ENCODE assay signal across 11 mouse cellular contexts in genomic region chr6:125156903-125157614, GRCm38 (mm10). TPM values are rescaled to one million over a fixed set of nuclear protein-coding genes. Genes with fewer than 3 reads are reported as not detected.
DNase-seq lines count a peak whose midpoint lies in the region; ATAC-seq and TF ChIP-seq lines count a peak whose summit lies in the region.
"Had no signal": no experiment of that assay in that cellular context is flagged by ENCODE, and none has a peak within 500 bp of the region (broad histone marks: within the 10 kb centered on the region; RNA-seq: fewer than 3 reads in every experiment).

No protein-coding gene starts in this region.

- DNase-seq in cerebellum, adult 2 months, result no peak
- DNase-seq in cerebellum, adult 11 months, result no peak
- no peak for DNase-seq in liver, embryonic 11.5 days (ENCODE audit: low spot score)
- DNase-seq in retina, embryonic 14.5 days (ENCODE audit: low spot score), result peak; percentile 93
- DNase-seq in left cerebral cortex, adult 8-10 months (ENCODE audit: low spot score in 2 of 2), result no peak
- DNase-seq in stomach, postnatal 0 days (ENCODE audit: low spot score), result no peak
- DNase-seq: lung, adult 18-20 months had no signal

- H3K9ac ChIP-seq in liver, embryonic 16.5 days (ENCODE audit: low read depth, low read length), result no peak overlapping the region
- H3K9ac ChIP-seq in liver, embryonic 11.5 days (ENCODE audit: low read depth, low read length), result no peak overlapping the region
- peak overlapping the region; percentile 24; the same call in 1 of the 2 replicates for H3K9ac ChIP-seq in kidney, embryonic 16.5 days (replicated peaks; ENCODE audit: low read length)
- no peak overlapping the region for H3K9ac ChIP-seq in stomach, postnatal 0 days (ENCODE audit: low read length)

- H3K27ac ChIP-seq in cerebellum, adult 2 months (ENCODE audit: insufficient read depth, low read length), result no peak overlapping the region
- peak overlapping the region; percentile 49 for H3K27ac ChIP-seq in liver, embryonic 16.5 days (ENCODE audit: low read length)
- H3K27ac ChIP-seq in liver, embryonic 11.5 days (ENCODE audit: low read depth, low read length), result no peak overlapping the region
- peak overlapping the region; percentile 61; the same call in 1 of the 2 replicates for H3K27ac ChIP-seq in kidney, embryonic 16.5 days (ENCODE audit: low read length)
- no peak overlapping the region for H3K27ac ChIP-seq in stomach, postnatal 0 days (replicated peaks)
- H3K27ac ChIP-seq: heart, embryonic 10.5 days had no signal

- H3K4me2 ChIP-seq in liver, embryonic 16.5 days (ENCODE audit: low read depth, low read length), result no peak overlapping the region
- H3K4me2 ChIP-seq in liver, embryonic 11.5 days, result no peak overlapping the region
- H3K4me2 ChIP-seq in kidney, embryonic 16.5 days (replicated peaks; ENCODE audit: low read depth, low read length), result no peak overlapping the region
- H3K4me2 ChIP-seq in stomach, postnatal 0 days (replicated peaks; ENCODE audit: low read depth), result no peak overlapping the region

- no peaks in the 10 kb centered on the region for H3K27me3 ChIP-seq in cerebellum, adult 2 months (ENCODE audit: control insufficient read depth, insufficient read depth, low read length)
- H3K27me3 ChIP-seq in liver, embryonic 16.5 days (ENCODE audit: control insufficient read depth, insufficient read depth, low read depth, low read length), result no peaks in the 10 kb centered on the region
- no peaks in the 10 kb centered on the region for H3K27me3 ChIP-seq in liver, embryonic 11.5 days (replicated peaks; ENCODE audit: control insufficient read depth, insufficient read depth, low read length)
- H3K27me3 ChIP-seq in kidney, embryonic 16.5 days (ENCODE audit: insufficient read depth, low read length), result no peaks in the 10 kb centered on the region
- no peaks in the 10 kb centered on the region for H3K27me3 ChIP-seq in stomach, postnatal 0 days (ENCODE audit: control insufficient read depth, insufficient read depth, low read length)

- peaks cover 3% of the 10 kb centered on the region; the same call in 1 of the 2 replicates for H3K36me3 ChIP-seq in liver, embryonic 16.5 days (ENCODE audit: control insufficient read depth, insufficient read depth)
- H3K36me3 ChIP-seq in liver, embryonic 11.5 days (ENCODE audit: control insufficient read depth, insufficient read depth, low read length), result peaks cover 25% of the 10 kb centered on the region
- H3K36me3 ChIP-seq in kidney, embryonic 16.5 days (ENCODE audit: insufficient read depth, low read length), result peaks cover 32% of the 10 kb centered on the region
- peaks cover 7% of the 10 kb centered on the region for H3K36me3 ChIP-seq in stomach, postnatal 0 days (ENCODE audit: control insufficient read depth, insufficient read depth, low read length)

- peak; percentile 11; the same call in 1 of the 2 replicates for ATAC-seq in liver, embryonic 16.5 days (ENCODE audit: low read depth)
- no peak for ATAC-seq in liver, embryonic 11.5 days (replicated peaks; ENCODE audit: low FRiP score)
- ATAC-seq in kidney, embryonic 16.5 days (ENCODE audit: low FRiP score, low TSS enrichment), result no peak; the same call in 1 of the 2 replicates
- no peak for ATAC-seq in stomach, postnatal 0 days (ENCODE audit: low FRiP score, low TSS enrichment)

- 23% methylated on average over 7 of the region's 7 CpGs for WGBS in cerebellum, adult 2 months
- 69% methylated on average over 7 of the region's 7 CpGs for WGBS in liver, embryonic 16.5 days (ENCODE audit: insufficient replicate concordance)
- WGBS in liver, embryonic 11.5 days, result 72% methylated on average over 7 of the region's 7 CpGs
- 34% methylated on average over 7 of the region's 7 CpGs for WGBS in kidney, embryonic 16.5 days
- 60% methylated on average over 7 of the region's 7 CpGs for WGBS in stomach, postnatal 0 days

- H3K4me1 ChIP-seq in cerebellum, adult 2 months (ENCODE audit: control insufficient read depth, insufficient read depth, low read length), result peaks cover 11% of the 10 kb centered on the region
- H3K4me1 ChIP-seq in liver, embryonic 16.5 days (ENCODE audit: control insufficient read depth, low read depth, low read length), result peaks cover 44% of the 10 kb centered on the region
- peaks cover 38% of the 10 kb centered on the region for H3K4me1 ChIP-seq in liver, embryonic 11.5 days (replicated peaks; ENCODE audit: control insufficient read depth, insufficient read depth, low read length)
- peaks cover 27% of the 10 kb centered on the region for H3K4me1 ChIP-seq in kidney, embryonic 16.5 days (ENCODE audit: insufficient read depth, low read length)
- no peaks in the 10 kb centered on the region for H3K4me1 ChIP-seq in stomach, postnatal 0 days (replicated peaks; ENCODE audit: control insufficient read depth, insufficient read depth)

- no peak for TF ChIP-seq CTCF in cerebellum, adult 2 months (IDR thresholded peaks at IDR 0.05; ENCODE audit: borderline replicate concordance, insufficient read depth, low read depth, low read length)
- TF ChIP-seq CTCF in stomach, postnatal 0 days (IDR thresholded peaks at IDR 0.05; ENCODE audit: low read depth), result no peak

- no peak for TF ChIP-seq EP300 in stomach, postnatal 0 days (optimal IDR thresholded peaks at IDR 0.05)

- H3K9me3 ChIP-seq in liver, embryonic 16.5 days (replicated peaks; ENCODE audit: control insufficient read depth, low read length), result no peaks in the 10 kb centered on the region
- no peaks in the 10 kb centered on the region for H3K9me3 ChIP-seq in liver, embryonic 11.5 days (ENCODE audit: control insufficient read depth, low read length)
- H3K9me3 ChIP-seq in kidney, embryonic 16.5 days (ENCODE audit: low read length), result no peaks in the 10 kb centered on the region
- no peaks in the 10 kb centered on the region for H3K9me3 ChIP-seq in stomach, postnatal 0 days (ENCODE audit: control insufficient read depth, low read length)
- H3K9me3 ChIP-seq: heart, embryonic 10.5 days had no signal

- peak; percentile 3; the same call in 1 of the 2 replicates for TF ChIP-seq POLR2A in cerebellum, adult 2 months (IDR thresholded peaks at IDR 0.05; ENCODE audit: borderline replicate concordance, insufficient read depth, low read length)

- H3K4me3 ChIP-seq in cerebellum, adult 2 months (replicated peaks; ENCODE audit: insufficient read depth, low read depth, low read length), result no peak overlapping the region
- no peak overlapping the region for H3K4me3 ChIP-seq in liver, embryonic 16.5 days (ENCODE audit: low read depth, low read length)
- no peak overlapping the region for H3K4me3 ChIP-seq in liver, embryonic 11.5 days (ENCODE audit: low read depth, low read length)
- no peak overlapping the region for H3K4me3 ChIP-seq in kidney, embryonic 16.5 days (ENCODE audit: low read length)
- no peak overlapping the region for H3K4me3 ChIP-seq in stomach, postnatal 0 days (ENCODE audit: low read depth, low read length)
- H3K4me3 ChIP-seq: erythroblast, embryonic 14.5 days; heart, embryonic 10.5 days had no signal

RNA-seq across cellular contexts. Expression of gene Gapdh, which starts 9.2 kb away (rescaled TPM):
- polyA plus RNA-seq in cerebellum, adult 2 months (2012; rRNA removed), result 5,061 and 5,782 TPM in 2 replicates
- 1,120 and 1,202 TPM in 2 replicates for polyA plus RNA-seq in liver, embryonic 16.5 days (2015; fragmentation: Nextera tagmentation; extraction: Ambion mirVana)
- 2,450 and 2,526 TPM in 2 replicates for polyA plus RNA-seq in liver, embryonic 11.5 days (2014; fragmentation: Nextera tagmentation; extraction: Ambion mirVana)
- polyA plus RNA-seq in kidney, embryonic 16.5 days (2015; fragmentation: Nextera tagmentation; extraction: Ambion mirVana), result 2,036 and 2,102 TPM in 2 replicates
- 1,000 to 10,000 TPM; 2,585 to 3,221 (median 2,921) TPM for total RNA-seq in left cerebral cortex, adult 8-10 months (2022)
- polyA plus RNA-seq in stomach, postnatal 0 days (2015; fragmentation: Nextera tagmentation; extraction: Ambion mirVana), result 920 and 1,103 TPM in 2 replicates

RNA-seq across cellular contexts. Expression of gene Iffo1, which starts 12.0 kb away (rescaled TPM):
- polyA plus RNA-seq in cerebellum, adult 2 months (2012; rRNA removed), result 95.4 and 96.0 TPM in 2 replicates
- polyA plus RNA-seq in liver, embryonic 16.5 days (2015; fragmentation: Nextera tagmentation; extraction: Ambion mirVana), result 3.0 and 4.2 TPM in 2 replicates
- 7.7 and 9.9 TPM in 2 replicates for polyA plus RNA-seq in liver, embryonic 11.5 days (2014; fragmentation: Nextera tagmentation; extraction: Ambion mirVana)
- 7.9 and 8.7 TPM in 2 replicates for polyA plus RNA-seq in kidney, embryonic 16.5 days (2015; fragmentation: Nextera tagmentation; extraction: Ambion mirVana)
- 10 to 100 TPM; 62.0 to 68.5 (median 66.4) TPM for total RNA-seq in left cerebral cortex, adult 8-10 months (2022)
- polyA plus RNA-seq in stomach, postnatal 0 days (2015; fragmentation: Nextera tagmentation; extraction: Ambion mirVana), result 4.4 and 5.7 TPM in 2 replicates

RNA-seq across cellular contexts. Expression of gene Nop2, which starts 25.4 kb away (rescaled TPM):
- polyA plus RNA-seq in cerebellum, adult 2 months (2012; rRNA removed), result 24.5 and 24.9 TPM in 2 replicates
- 25.2 and 25.3 TPM in 2 replicates for polyA plus RNA-seq in liver, embryonic 16.5 days (2015; fragmentation: Nextera tagmentation; extraction: Ambion mirVana)
- 114 and 125 TPM in 2 replicates for polyA plus RNA-seq in liver, embryonic 11.5 days (2014; fragmentation: Nextera tagmentation; extraction: Ambion mirVana)
- polyA plus RNA-seq in kidney, embryonic 16.5 days (2015; fragmentation: Nextera tagmentation; extraction: Ambion mirVana), result 68.6 and 69.3 TPM in 2 replicates
- total RNA-seq in left cerebral cortex, adult 8-10 months (2022), result 10 to 100 TPM; 25.4 to 28.2 (median 27.2) TPM
- 25.0 and 26.6 TPM in 2 replicates for polyA plus RNA-seq in stomach, postnatal 0 days (2015; fragmentation: Nextera tagmentation; extraction: Ambion mirVana)

RNA-seq across cellular contexts. Expression of gene Ncapd2, which starts 34.4 kb away (rescaled TPM):
- 80.8 and 85.4 TPM in 2 replicates for polyA plus RNA-seq in cerebellum, adult 2 months (2012; rRNA removed)
- polyA plus RNA-seq in liver, embryonic 16.5 days (2015; fragmentation: Nextera tagmentation; extraction: Ambion mirVana), result 96.1 and 98.1 TPM in 2 replicates
- 150 and 158 TPM in 2 replicates for polyA plus RNA-seq in liver, embryonic 11.5 days (2014; fragmentation: Nextera tagmentation; extraction: Ambion mirVana)
- polyA plus RNA-seq in kidney, embryonic 16.5 days (2015; fragmentation: Nextera tagmentation; extraction: Ambion mirVana), result 151 and 163 TPM in 2 replicates
- total RNA-seq in left cerebral cortex, adult 8-10 months (2022), result 10 to 100 TPM; 25.9 to 32.9 (median 30.5) TPM
- polyA plus RNA-seq in stomach, postnatal 0 days (2015; fragmentation: Nextera tagmentation; extraction: Ambion mirVana), result 15.3 and 16.6 TPM in 2 replicates

RNA-seq across cellular contexts. Expression of gene Mrpl51, which starts 34.5 kb away (rescaled TPM):
- 61.6 and 70.4 TPM in 2 replicates for polyA plus RNA-seq in cerebellum, adult 2 months (2012; rRNA removed)
- 145 and 162 TPM in 2 replicates for polyA plus RNA-seq in liver, embryonic 16.5 days (2015; fragmentation: Nextera tagmentation; extraction: Ambion mirVana)
- 287 and 311 TPM in 2 replicates for polyA plus RNA-seq in liver, embryonic 11.5 days (2014; fragmentation: Nextera tagmentation; extraction: Ambion mirVana)
- 213 and 228 TPM in 2 replicates for polyA plus RNA-seq in kidney, embryonic 16.5 days (2015; fragmentation: Nextera tagmentation; extraction: Ambion mirVana)
- 10 to 100 TPM; 74.9 to 79.0 (median 77.2) TPM for total RNA-seq in left cerebral cortex, adult 8-10 months (2022)
- 196 and 211 TPM in 2 replicates for polyA plus RNA-seq in stomach, postnatal 0 days (2015; fragmentation: Nextera tagmentation; extraction: Ambion mirVana)

Comparison
In these comparisons a context has a peak if more than half of its experiments do, and no peak if none do; other contexts are left out.
1. H3K27ac ChIP-seq: peak in liver, embryonic 16.5 days (single experiment) and kidney, embryonic 16.5 days (single experiment); none in cerebellum, adult 2 months (single experiment), liver, embryonic 11.5 days (single experiment) and stomach, postnatal 0 days (single experiment).